Mouse (Mus musculus): ENCODE data around the gene Smim15. TPM values are rescaled to one million over a fixed set of nuclear protein-coding genes. Genes with fewer than 3 reads are reported as not detected.

Gene Smim15
- polyA plus RNA-seq, 1 experiment, result 3.3 TPM

DNA sequence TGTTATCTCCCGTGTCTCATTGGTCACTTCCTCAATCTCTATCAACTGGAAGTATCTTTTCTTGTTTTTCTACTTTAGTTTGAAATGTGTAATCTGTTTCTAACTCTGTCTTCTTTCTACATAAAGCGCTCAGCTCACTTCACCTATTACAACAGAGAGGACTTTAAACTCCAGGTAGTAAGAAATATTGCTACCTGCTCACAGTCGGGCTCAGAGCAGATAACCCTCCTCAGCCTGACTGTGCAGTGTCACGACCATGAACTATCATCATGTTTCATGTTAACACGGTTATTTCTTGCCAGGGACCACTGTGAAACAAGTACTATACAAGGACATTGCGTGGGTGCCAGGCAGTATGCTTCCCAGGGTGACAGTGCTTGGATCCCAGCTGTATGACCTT lies 26.9 kb upstream of the Smim15 start:
- Histone ChIP-seq H3K36me3 (ENCODE audit: control insufficient read depth, insufficient read depth, low read length) (no peaks in the 10 kb centered on the region), H3K4me1 (ENCODE audit: control insufficient read depth, insufficient read depth, insufficient read length, low read length) (peaks cover 4% of the 10 kb centered on the region; the same call in 1 of the 2 replicates)

DNA sequence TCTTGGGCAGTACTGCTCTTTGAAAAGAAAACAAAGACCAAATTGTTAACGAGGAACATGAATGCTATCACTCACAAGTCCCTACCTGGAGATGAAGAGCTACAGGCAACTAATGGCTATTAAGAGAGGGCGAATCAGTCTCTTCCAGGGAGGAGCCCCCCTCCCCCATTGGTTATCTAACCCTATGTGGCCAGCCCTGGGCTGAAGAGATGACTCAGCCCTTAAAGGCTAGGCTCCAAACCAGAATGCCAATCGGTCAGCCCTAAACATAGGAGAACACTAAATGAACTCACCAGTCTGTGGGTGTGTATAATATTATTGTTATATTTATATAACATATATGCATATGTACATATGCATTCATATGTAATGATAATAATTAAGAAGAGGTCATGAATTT lies 18.4 kb upstream of the Smim15 start:
- Histone ChIP-seq H3K4me3 (ENCODE audit: low read depth, low read length) (no peak overlapping the region), H3K4me1 (ENCODE audit: control insufficient read depth, insufficient read depth, insufficient read length, low read length) (no peaks in the 10 kb centered on the region), H3K27ac (ENCODE audit: insufficient read depth, low read depth, low read length) (no peak overlapping the region), H3K36me3 (ENCODE audit: control insufficient read depth, insufficient read depth, low read length) (no peaks in the 10 kb centered on the region), H3K27me3 (ENCODE audit: control insufficient read depth, insufficient read depth, low read length) (no peaks in the 10 kb centered on the region)
- 51% methylated on average over 3 of the region's 3 CpGs for WGBS
- no peak for TF ChIP-seq CTCF (IDR thresholded peaks at IDR 0.05; ENCODE audit: extremely low read depth, insufficient read length, insufficient replicate concordance, low read depth, low read length)
- TF ChIP-seq POLR2A (IDR thresholded peaks at IDR 0.05; ENCODE audit: low read depth, low read length), result no peak

More for the DNA sequence above, 26.9 kb upstream of the Smim15 start:
- H3K4me3 ChIP-seq (ENCODE audit: low read depth, low read length), result no peak overlapping the region
- 35% methylated on average over 6 of the region's 6 CpGs for WGBS
- TF ChIP-seq POLR2A (IDR thresholded peaks at IDR 0.05; ENCODE audit: low read depth, low read length) (no peak), CTCF (IDR thresholded peaks at IDR 0.05; ENCODE audit: extremely low read depth, insufficient read length, insufficient replicate concordance, low read depth, low read length) (no peak)
- H3K27ac ChIP-seq (ENCODE audit: insufficient read depth, low read depth, low read length), result no peak overlapping the region
- H3K27me3 ChIP-seq (ENCODE audit: control insufficient read depth, insufficient read depth, low read length), result no peaks in the 10 kb centered on the region

DNA sequence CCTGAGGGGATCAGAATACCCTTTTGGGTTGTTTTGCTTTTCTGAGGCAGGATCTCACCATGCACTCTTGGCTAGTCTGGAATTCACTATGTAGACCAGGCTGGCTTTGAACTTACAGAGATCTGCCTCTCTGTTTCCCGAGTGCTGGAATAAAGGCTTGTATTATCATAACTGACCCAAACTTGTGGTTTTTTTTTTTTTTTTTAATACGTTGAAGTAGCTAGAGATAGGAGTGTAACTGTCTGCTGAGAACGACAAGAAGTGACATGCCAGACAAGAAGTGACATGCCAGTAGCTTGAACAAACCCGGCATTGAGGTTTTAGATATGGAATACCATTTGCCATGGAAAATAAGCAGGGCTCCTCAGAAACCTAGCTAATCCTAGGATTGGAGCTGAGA lies 11.5 kb upstream of the Smim15 start:
- Histone ChIP-seq H3K27me3 (ENCODE audit: control insufficient read depth, insufficient read depth, low read length) (no peaks in the 10 kb centered on the region), H3K36me3 (ENCODE audit: control insufficient read depth, insufficient read depth, low read length) (no peaks in the 10 kb centered on the region), H3K4me3 (ENCODE audit: low read depth, low read length) (no peak overlapping the region), H3K27ac (ENCODE audit: insufficient read depth, low read depth, low read length) (no peak overlapping the region), H3K4me1 (ENCODE audit: control insufficient read depth, insufficient read depth, insufficient read length, low read length) (no peaks in the 10 kb centered on the region)
- TF ChIP-seq CTCF (IDR thresholded peaks at IDR 0.05; ENCODE audit: extremely low read depth, insufficient read length, insufficient replicate concordance, low read depth, low read length), result no peak
- no peak for TF ChIP-seq POLR2A (IDR thresholded peaks at IDR 0.05; ENCODE audit: low read depth, low read length)
- 92% methylated on average over 4 of the region's 4 CpGs for WGBS

DNA sequence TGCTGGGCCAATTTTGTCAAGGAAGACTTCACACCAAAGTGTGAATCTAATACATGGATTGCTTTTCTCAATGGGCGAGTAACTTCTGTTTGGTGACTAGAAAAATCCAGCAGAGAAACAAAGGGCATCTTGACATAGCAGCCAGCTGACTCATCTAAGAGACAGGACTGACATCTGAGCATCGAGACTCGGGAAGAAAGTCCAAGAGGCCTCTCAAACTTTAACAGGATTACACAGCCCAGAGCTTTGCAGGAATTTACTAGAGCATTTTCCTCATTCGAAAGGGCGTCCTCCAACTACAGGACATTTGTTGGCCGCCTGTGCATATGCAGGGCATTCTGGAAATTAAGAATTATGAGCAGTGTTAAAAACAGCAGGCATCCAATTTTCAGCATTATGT lies 4.9 kb upstream of the Smim15 start:
- Histone ChIP-seq H3K4me1 (ENCODE audit: control insufficient read depth, insufficient read depth, insufficient read length, low read length) (no peaks in the 10 kb centered on the region), H3K27ac (ENCODE audit: insufficient read depth, low read depth, low read length) (no peak overlapping the region), H3K36me3 (ENCODE audit: control insufficient read depth, insufficient read depth, low read length) (no peaks in the 10 kb centered on the region), H3K4me3 (ENCODE audit: low read depth, low read length) (no peak overlapping the region), H3K27me3 (ENCODE audit: control insufficient read depth, insufficient read depth, low read length) (no peaks in the 10 kb centered on the region)
- TF ChIP-seq CTCF (IDR thresholded peaks at IDR 0.05; ENCODE audit: extremely low read depth, insufficient read length, insufficient replicate concordance, low read depth, low read length) (no peak), POLR2A (IDR thresholded peaks at IDR 0.05; ENCODE audit: low read depth, low read length) (no peak)
- WGBS, result 79% methylated on average over 6 of the region's 6 CpGs

DNA sequence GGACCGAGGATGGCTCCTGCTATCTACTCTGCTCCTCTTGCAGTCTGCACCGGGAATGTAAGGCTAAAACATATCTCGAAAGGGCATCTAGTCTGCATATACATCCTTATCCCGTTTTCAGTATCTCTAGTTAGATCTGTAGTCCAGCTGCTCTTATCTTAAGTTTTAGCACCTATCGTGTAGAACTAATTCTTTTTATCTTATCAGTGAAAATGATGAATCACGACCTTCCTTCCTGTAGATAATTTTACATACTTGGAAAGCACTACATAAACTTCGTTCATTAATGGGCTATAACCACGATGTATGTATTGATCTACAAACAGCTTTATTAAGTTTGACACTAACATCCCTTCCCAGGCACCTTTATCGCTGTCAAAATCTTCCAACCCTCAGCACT lies 4.3 kb upstream of the Smim15 start:
- 42% methylated on average over 9 of the region's 9 CpGs for WGBS
- H3K4me1 ChIP-seq (ENCODE audit: control insufficient read depth, insufficient read depth, insufficient read length, low read length), result no peaks in the 10 kb centered on the region
- H3K4me3 ChIP-seq (ENCODE audit: low read depth, low read length), result no peak overlapping the region
- TF ChIP-seq POLR2A (IDR thresholded peaks at IDR 0.05; ENCODE audit: low read depth, low read length) (no peak), CTCF (IDR thresholded peaks at IDR 0.05; ENCODE audit: extremely low read depth, insufficient read length, insufficient replicate concordance, low read depth, low read length) (no peak)
- no peak overlapping the region for H3K27ac ChIP-seq (ENCODE audit: insufficient read depth, low read depth, low read length)
- H3K36me3 ChIP-seq (ENCODE audit: control insufficient read depth, insufficient read depth, low read length), result no peaks in the 10 kb centered on the region
- H3K27me3 ChIP-seq (ENCODE audit: control insufficient read depth, insufficient read depth, low read length), result no peaks in the 10 kb centered on the region

DNA sequence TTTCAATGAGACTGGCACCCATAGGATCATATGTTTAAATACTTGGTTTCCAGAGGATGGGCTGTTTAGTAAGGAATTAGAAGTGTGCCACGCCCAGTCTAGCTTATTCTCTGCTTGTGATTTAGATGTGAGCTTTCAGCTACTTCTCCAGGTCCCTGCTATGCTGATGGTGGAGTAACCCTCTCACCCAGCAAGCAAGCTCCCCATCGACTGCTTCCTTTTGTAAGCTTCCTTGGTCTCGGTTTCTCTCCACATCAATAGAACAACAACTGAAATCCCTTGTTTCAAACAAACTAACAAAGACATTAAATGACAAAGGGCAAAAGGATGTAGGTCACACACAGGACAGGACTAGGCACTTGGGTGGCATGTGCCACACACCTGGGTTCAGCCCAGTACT lies 3.8 kb upstream of the Smim15 start:
- WGBS, result 91% methylated on average over 3 of the region's 3 CpGs
- H3K27me3 ChIP-seq (ENCODE audit: control insufficient read depth, insufficient read depth, low read length), result no peaks in the 10 kb centered on the region
- no peaks in the 10 kb centered on the region for H3K4me1 ChIP-seq (ENCODE audit: control insufficient read depth, insufficient read depth, insufficient read length, low read length)
- TF ChIP-seq POLR2A (IDR thresholded peaks at IDR 0.05; ENCODE audit: low read depth, low read length) (no peak), CTCF (IDR thresholded peaks at IDR 0.05; ENCODE audit: extremely low read depth, insufficient read length, insufficient replicate concordance, low read depth, low read length) (no peak)
- H3K27ac ChIP-seq (ENCODE audit: insufficient read depth, low read depth, low read length), result no peak overlapping the region
- H3K36me3 ChIP-seq (ENCODE audit: control insufficient read depth, insufficient read depth, low read length), result no peaks in the 10 kb centered on the region
- H3K4me3 ChIP-seq (ENCODE audit: low read depth, low read length), result no peak overlapping the region

DNA sequence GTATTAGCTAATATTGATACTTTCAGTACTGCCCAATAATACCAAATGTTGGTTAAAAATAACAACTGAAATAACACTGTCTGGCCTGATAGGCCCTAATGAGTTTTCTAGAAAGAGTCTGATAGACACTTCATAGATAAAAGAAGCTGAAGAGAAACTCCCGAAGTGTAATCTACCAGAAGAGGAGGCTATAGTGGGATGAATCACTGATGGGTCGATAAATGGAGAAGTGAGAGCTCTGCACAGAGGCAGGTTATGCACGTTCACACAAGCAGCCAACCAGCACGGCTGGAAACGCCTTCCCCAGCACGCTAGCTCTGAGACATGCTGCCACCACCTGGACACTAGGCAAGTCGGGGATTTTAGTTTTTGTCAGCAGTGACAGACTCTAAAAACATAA lies 2.9 kb upstream of the Smim15 start:
- TF ChIP-seq POLR2A (IDR thresholded peaks at IDR 0.05; ENCODE audit: low read depth, low read length) (no peak), CTCF (IDR thresholded peaks at IDR 0.05; ENCODE audit: extremely low read depth, insufficient read length, insufficient replicate concordance, low read depth, low read length) (peak; percentile 64; the same call in 1 of the 2 replicates)
- no peak overlapping the region for H3K27ac ChIP-seq (ENCODE audit: insufficient read depth, low read depth, low read length)
- 2% methylated on average over 7 of the region's 7 CpGs for WGBS
- peaks cover 4% of the 10 kb centered on the region for H3K4me1 ChIP-seq (ENCODE audit: control insufficient read depth, insufficient read depth, insufficient read length, low read length)
- H3K27me3 ChIP-seq (ENCODE audit: control insufficient read depth, insufficient read depth, low read length), result no peaks in the 10 kb centered on the region
- H3K4me3 ChIP-seq (ENCODE audit: low read depth, low read length), result no peak overlapping the region
- no peaks in the 10 kb centered on the region for H3K36me3 ChIP-seq (ENCODE audit: control insufficient read depth, insufficient read depth, low read length)
